Mouse (Mus musculus): Measurements from ENCODE around the gene Patz1. TPM values are rescaled to one million over a fixed set of nuclear protein-coding genes. Genes with fewer than 3 reads are reported as not detected.
A peak's percentile ranks its signal among the peaks of the same experiment; 100 is the strongest.

Gene Patz1
- polyA plus RNA-seq, 1 experiment from 2014 or later, result 48.7 TPM

GRCm38 (mm10) chr11:3311586-3312347 lies 23.1 kb downstream of the Patz1 start:
- no peaks in the 10 kb centered on the region for H3K9me3 ChIP-seq
- peaks cover 66% of the 10 kb centered on the region for H3K36me3 ChIP-seq
- no peaks in the 10 kb centered on the region for H3K4me1 ChIP-seq
- H3K27ac ChIP-seq, result no peak overlapping the region
- no peaks in the 10 kb centered on the region for H3K27me3 ChIP-seq
- no peak for ATAC-seq (ENCODE audit: low FRiP score, low read depth)
- H3K9ac ChIP-seq, result no peak overlapping the region
- 76% methylated on average over 10 of the region's 10 CpGs for WGBS
- no peak overlapping the region for H3K4me3 ChIP-seq
- no peak overlapping the region for H3K4me2 ChIP-seq (replicated peaks)

- 86% methylated on average over 1 of the region's 1 CpGs for WGBS
- Histone ChIP-seq H3K9ac (no peak overlapping the region), H3K27me3 (no peaks in the 10 kb centered on the region), H3K4me1 (no peaks in the 10 kb centered on the region), H3K9me3 (no peaks in the 10 kb centered on the region), H3K4me2 (replicated peaks) (no peak overlapping the region), H3K4me3 (no peak overlapping the region), H3K36me3 (peaks cover 50% of the 10 kb centered on the region), H3K27ac (no peak overlapping the region)
- ATAC-seq (ENCODE audit: low FRiP score, low read depth), result no peak
Observed at GRCm38 (mm10) chr11:3313294-3313693, 24.6 kb downstream of the Patz1 start.

GRCm38 (mm10) chr11:3314148-3314547 lies 25.5 kb downstream of the Patz1 start:
- Histone ChIP-seq H3K4me3 (no peak overlapping the region), H3K27ac (no peak overlapping the region), H3K4me2 (replicated peaks) (no peak overlapping the region), H3K36me3 (peaks cover 42% of the 10 kb centered on the region), H3K9ac (no peak overlapping the region), H3K27me3 (no peaks in the 10 kb centered on the region), H3K4me1 (no peaks in the 10 kb centered on the region), H3K9me3 (no peaks in the 10 kb centered on the region)
- 0 out of 2 replicates have a peak, but pooled peaks have one; percentile 49 for ATAC-seq (ENCODE audit: low FRiP score, low read depth)
- 32% methylated on average over 2 of the region's 2 CpGs for WGBS

DNA sequence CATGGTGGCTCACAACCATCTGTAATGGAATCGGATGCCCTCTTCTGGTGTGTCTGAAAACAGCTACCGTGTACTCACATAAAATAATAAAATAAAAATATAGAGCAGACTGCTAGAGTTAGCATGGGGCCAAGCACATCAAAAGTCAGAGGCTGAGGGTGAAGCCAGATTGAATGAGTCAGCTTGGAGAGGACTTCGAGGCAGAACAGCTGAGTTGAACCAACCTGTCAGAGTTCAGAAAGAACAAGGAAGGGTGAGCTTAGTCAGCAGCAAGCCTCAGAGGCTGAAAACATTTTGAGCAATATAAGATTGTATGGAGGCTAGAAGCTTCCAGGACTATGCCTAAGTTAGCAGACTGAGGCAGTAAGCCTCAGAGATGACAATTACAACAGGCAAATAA lies 29.6 kb downstream of the Patz1 start:
- no peak overlapping the region for H3K27ac ChIP-seq
- peaks cover 7% of the 10 kb centered on the region; the same call in 1 of the 2 replicates for H3K36me3 ChIP-seq
- no peaks in the 10 kb centered on the region for H3K9me3 ChIP-seq
- H3K9ac ChIP-seq, result no peak overlapping the region
- H3K4me2 ChIP-seq (replicated peaks), result no peak overlapping the region
- no peaks in the 10 kb centered on the region for H3K4me1 ChIP-seq
- no peaks in the 10 kb centered on the region for H3K27me3 ChIP-seq
- no peak overlapping the region for H3K4me3 ChIP-seq
- 85% methylated on average over 3 of the region's 3 CpGs for WGBS
- no peak for ATAC-seq (ENCODE audit: low FRiP score, low read depth)

DNA sequence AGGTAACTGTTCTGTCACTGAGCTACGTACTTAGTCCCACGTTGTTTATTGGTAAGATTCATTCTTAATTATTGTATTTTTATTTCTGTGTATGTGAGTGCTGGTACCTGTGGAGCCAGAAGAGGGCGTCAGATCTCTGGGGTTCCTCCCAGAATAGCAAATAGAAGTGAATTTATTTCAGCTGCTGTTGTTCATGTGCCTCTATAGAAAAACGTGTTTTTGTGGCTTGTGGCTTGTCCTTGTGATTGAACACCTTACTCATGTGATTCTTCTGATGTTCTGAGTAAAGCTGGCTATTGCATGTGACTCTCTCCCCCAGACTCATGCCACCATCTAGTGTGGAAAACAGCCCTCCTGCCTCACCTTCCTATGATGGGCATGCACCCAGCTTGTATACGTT lies 39.6 kb downstream of the Patz1 start:
- H3K9me3 ChIP-seq, result no peaks in the 10 kb centered on the region
- WGBS, result 74% methylated on average over 5 of the region's 5 CpGs
- no peak overlapping the region for H3K4me3 ChIP-seq
- H3K4me2 ChIP-seq (replicated peaks), result no peak overlapping the region
- no peak overlapping the region for H3K9ac ChIP-seq
- H3K27ac ChIP-seq, result no peak overlapping the region
- H3K36me3 ChIP-seq, result peaks cover 2% of the 10 kb centered on the region; the same call in 1 of the 2 replicates
- ATAC-seq (ENCODE audit: low FRiP score, low read depth), result no peak
- peaks cover 20% of the 10 kb centered on the region for H3K4me1 ChIP-seq
- no peaks in the 10 kb centered on the region for H3K27me3 ChIP-seq

- Histone ChIP-seq H3K4me3 (no peak overlapping the region), H3K4me1 (peaks cover 20% of the 10 kb centered on the region), H3K9me3 (no peaks in the 10 kb centered on the region), H3K4me2 (replicated peaks) (no peak overlapping the region; the same call in 1 of the 2 replicates), H3K27me3 (no peaks in the 10 kb centered on the region), H3K9ac (no peak overlapping the region), H3K36me3 (peaks cover 5% of the 10 kb centered on the region; the same call in 1 of the 2 replicates), H3K27ac (no peak overlapping the region)
- no peak for ATAC-seq (ENCODE audit: low FRiP score, low read depth)
- WGBS, result 78% methylated on average over 11 of the region's 11 CpGs
Observed at GRCm38 (mm10) chr11:3328806-3329775, 40.4 kb downstream of the Patz1 start.

DNA sequence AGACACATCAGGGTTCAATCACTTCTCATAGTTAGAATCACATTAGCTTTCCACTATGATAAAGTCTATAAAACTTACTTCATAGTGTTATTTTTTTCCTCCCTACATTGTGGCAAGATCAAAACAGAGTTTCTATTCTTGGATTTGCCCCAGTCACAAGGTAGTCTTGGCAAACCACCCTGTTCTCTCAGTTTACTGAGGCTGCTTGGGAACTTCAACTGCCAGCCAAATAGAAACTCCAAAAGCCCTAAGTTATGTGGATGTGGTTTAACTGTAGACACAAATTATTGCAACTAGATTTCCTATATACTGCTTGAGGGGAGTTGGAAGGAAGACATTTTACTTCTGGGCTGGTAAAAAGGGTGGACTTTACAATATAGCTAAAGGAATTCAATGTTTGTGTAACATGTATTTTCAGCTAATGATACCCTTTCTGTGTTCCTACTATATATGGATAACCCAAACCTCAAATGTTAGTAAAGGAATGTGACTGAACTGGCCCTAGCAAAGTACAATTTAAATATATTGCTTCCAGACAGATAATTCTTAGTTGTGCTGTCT lies 41.3 kb downstream of the Patz1 start, which contains the start of gene Pik3ip1:
TSS of gene Pik3ip1 (plus strand) at position 511 of the 561 bp plus-strand sequence.
- H3K27ac ChIP-seq, result peak within 1 kb of the TSS; percentile 70
- peak within 1 kb of the TSS; percentile 99 for H3K4me2 ChIP-seq (replicated peaks)
- peaks cover 25% of the 10 kb centered on the region for H3K4me1 ChIP-seq
- H3K27me3 ChIP-seq, result no peaks in the 10 kb centered on the region
- peaks cover 7% of the 10 kb centered on the region; the same call in 1 of the 2 replicates for H3K36me3 ChIP-seq
- peak within 1 kb of the TSS; percentile 68 for H3K9ac ChIP-seq
- H3K4me3 ChIP-seq, result peak within 1 kb of the TSS; percentile 54
- ATAC-seq (ENCODE audit: low FRiP score, low read depth), result no peak
- no peaks in the 10 kb centered on the region for H3K9me3 ChIP-seq

DNA sequence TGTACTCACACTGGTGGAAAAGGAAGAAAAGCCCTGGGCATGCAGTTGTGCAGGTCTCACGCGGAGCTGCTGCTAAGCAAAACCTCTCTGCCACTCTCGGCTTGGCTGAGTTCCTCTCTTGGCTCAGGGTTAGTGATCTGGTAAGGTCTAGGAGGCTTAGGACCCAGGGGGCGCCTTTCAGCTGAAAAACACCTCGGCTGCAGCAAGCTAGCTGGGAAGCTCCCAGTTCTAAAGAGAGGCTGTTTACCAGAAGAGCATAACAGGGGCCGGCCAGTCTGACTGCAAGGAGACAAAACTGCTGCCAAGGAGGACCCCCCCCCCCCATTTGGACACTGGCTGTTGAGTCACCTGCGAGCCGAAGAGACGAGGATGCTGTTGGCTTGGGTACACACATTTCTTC lies 41.9 kb downstream of the Patz1 start:
- ATAC-seq (ENCODE audit: low FRiP score, low read depth), result peak; percentile 29; the same call in 1 of the 2 replicates
- 2% methylated on average over 9 of the region's 9 CpGs for WGBS
- H3K27me3 ChIP-seq, result no peaks in the 10 kb centered on the region
- peaks cover 31% of the 10 kb centered on the region for H3K4me1 ChIP-seq
- peak overlapping the region; percentile 68 for H3K9ac ChIP-seq
- H3K9me3 ChIP-seq, result no peaks in the 10 kb centered on the region
- peak overlapping the region; percentile 70 for H3K27ac ChIP-seq
- peaks cover 7% of the 10 kb centered on the region; the same call in 1 of the 2 replicates for H3K36me3 ChIP-seq
- peak overlapping the region; percentile 99 for H3K4me2 ChIP-seq (replicated peaks)
- peak overlapping the region; percentile 54 for H3K4me3 ChIP-seq

DNA sequence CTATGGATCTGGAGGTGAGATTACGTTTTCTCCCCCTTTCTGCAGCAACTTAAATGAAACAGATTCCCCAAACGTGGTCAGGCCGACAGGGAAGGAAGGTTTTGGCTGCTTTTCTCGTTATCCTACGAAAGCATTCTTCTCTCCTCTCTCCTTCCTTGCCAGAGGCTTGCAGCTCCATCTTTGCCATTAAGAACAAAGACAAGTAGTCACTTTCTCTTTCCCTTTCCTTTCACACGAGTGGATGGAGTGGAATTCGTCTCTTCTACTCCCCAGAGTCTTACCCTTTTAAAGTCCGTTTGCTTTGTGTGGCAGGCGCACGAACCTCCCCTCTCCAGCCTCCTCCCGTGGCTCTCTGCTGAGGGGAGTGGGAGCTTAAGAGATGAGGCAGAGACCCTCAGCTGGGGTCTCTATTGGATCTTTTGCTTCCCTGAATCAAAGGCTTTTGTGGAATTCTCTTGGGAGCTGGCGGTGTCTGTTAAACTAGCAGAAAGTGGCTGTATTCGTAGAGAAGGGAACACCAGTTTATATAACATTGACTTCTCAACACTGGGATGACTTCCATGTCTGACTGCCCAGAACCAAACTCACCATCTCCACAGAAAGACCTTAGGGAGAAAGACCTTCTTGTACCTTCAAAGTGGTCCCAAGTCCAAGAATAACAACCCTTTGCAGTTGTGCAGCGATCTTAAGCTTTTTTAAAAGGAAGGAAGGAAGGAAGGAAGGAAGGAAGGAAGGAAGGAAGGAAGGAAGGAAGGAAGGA lies 42.5 kb downstream of the Patz1 start:
- Histone ChIP-seq H3K36me3 (peaks cover 7% of the 10 kb centered on the region; the same call in 1 of the 2 replicates), H3K4me2 (replicated peaks) (peak overlapping the region; percentile 99), H3K27ac (peak overlapping the region; percentile 70), H3K9me3 (no peaks in the 10 kb centered on the region), H3K9ac (peak overlapping the region; percentile 68), H3K4me3 (peak overlapping the region; percentile 54), H3K27me3 (no peaks in the 10 kb centered on the region), H3K4me1 (peaks cover 36% of the 10 kb centered on the region)
- WGBS, result 4% methylated on average over 14 of the region's 14 CpGs
- ATAC-seq (ENCODE audit: low FRiP score, low read depth), result no peak

- Histone ChIP-seq H3K9me3 (no peaks in the 10 kb centered on the region), H3K4me3 (peak overlapping the region; percentile 54), H3K4me2 (replicated peaks) (peak overlapping the region; percentile 99), H3K36me3 (peaks cover 7% of the 10 kb centered on the region; the same call in 1 of the 2 replicates), H3K4me1 (peaks cover 36% of the 10 kb centered on the region), H3K27me3 (no peaks in the 10 kb centered on the region), H3K27ac (no peak overlapping the region; the same call in 1 of the 2 replicates), H3K9ac (peak overlapping the region; percentile 68)
- under 1% methylated on average over 75 of the region's 75 CpGs for WGBS
- ATAC-seq (ENCODE audit: low FRiP score, low read depth), result peak; percentile 97
Observed at GRCm38 (mm10) chr11:3331756-3332642, 43.3 kb downstream of the Patz1 start.

All from limb, embryonic 13.5 days (tissue).